Mouse (Mus musculus) kidney, postnatal 14 days (tissue): ENCODE measurements around the gene Gnas.
A peak's percentile ranks its signal among the peaks of the same experiment; 100 is the strongest.
"Not testable (repeated sequence)": the region's sequence is repeated elsewhere in the genome, so short reads cannot be mapped to it uniquely, and the experiment has no call there.

ENCODE experiments used
- DNase-seq: peaks from one replicate; pipeline ENCODE4 v3.0.0; 2022; ENCODE audit warnings: mixed read lengths

The Gnas gene

GRCm38 (mm10) chr2:174295175-174295899 is 11.2 kb downstream of the Gnas start:
- peak; percentile 74 for DNase-seq

GRCm38 (mm10) chr2:174295900-174296465 is 11.9 kb downstream of the Gnas start:
- no peak for DNase-seq

- no peak for DNase-seq
These were observed 13.0 kb downstream of the Gnas start for GRCm38 (mm10) chr2:174297086-174297571.

GRCm38 (mm10) chr2:174297851-174298250 is 13.7 kb downstream of the Gnas start:
- DNase-seq: no peak

GRCm38 (mm10) chr2:174298471-174298870 is 14.4 kb downstream of the Gnas start:
- no peak for DNase-seq

GRCm38 (mm10) chr2:174299091-174299770 is 15.1 kb downstream of the Gnas start:
- DNase-seq: no peak

- no peak for DNase-seq
These were observed 15.6 kb downstream of the Gnas start for GRCm38 (mm10) chr2:174299771-174300160.

- no peak for DNase-seq
These were observed 16.1 kb downstream of the Gnas start for GRCm38 (mm10) chr2:174300186-174300585.

- DNase-seq: no peak
These were observed 16.5 kb downstream of the Gnas start for GRCm38 (mm10) chr2:174300666-174301065.

- no peak for DNase-seq
These were observed 18.4 kb downstream of the Gnas start for GRCm38 (mm10) chr2:174302526-174302925.

- no peak for DNase-seq
These were observed 21.5 kb downstream of the Gnas start for GRCm38 (mm10) chr2:174305646-174306045.

GRCm38 (mm10) chr2:174307903-174308302 is 23.8 kb downstream of the Gnas start:
- no peak for DNase-seq

GRCm38 (mm10) chr2:174310913-174311514 is 26.9 kb downstream of the Gnas start:
- DNase-seq: peak; percentile 67

- no peak for DNase-seq
These were observed 27.5 kb downstream of the Gnas start for GRCm38 (mm10) chr2:174311613-174312012.

GRCm38 (mm10) chr2:174312118-174312647 is 28.1 kb downstream of the Gnas start:
- DNase-seq: peak; percentile 88

GRCm38 (mm10) chr2:174312661-174313060 is 28.5 kb downstream of the Gnas start:
- no peak for DNase-seq

GRCm38 (mm10) chr2:174315445-174315844 is 31.3 kb downstream of the Gnas start:
- DNase-seq: not testable (repeated sequence)

GRCm38 (mm10) chr2:174316661-174317060 is 32.5 kb downstream of the Gnas start:
- DNase-seq: no peak

GRCm38 (mm10) chr2:174325989-174326388 is 41.9 kb downstream of the Gnas start:
- DNase-seq: no peak

- no peak for DNase-seq
These were observed 42.4 kb downstream of the Gnas start for GRCm38 (mm10) chr2:174326481-174326880.

GRCm38 (mm10) chr2:174327295-174327981 is 43.3 kb downstream of the Gnas start:
- DNase-seq: peak; percentile 71

- no peak for DNase-seq
These were observed 44.3 kb downstream of the Gnas start for GRCm38 (mm10) chr2:174328358-174328905.
